Mouse (Mus musculus) MEL-GATA-1-ER (cell line): ENCODE results near the gene Ttc24.

Source experiments
- DNase-seq: peaks from one replicate; pipeline ENCODE4 v3.0.0-alpha.2; 2012; ENCODE audit warnings: low read depth; ENCODE audit errors: extremely low read depth

Gene Ttc24

GRCm38 (mm10) chr3:88022322-88023191, 55.5 kb downstream of the Ttc24 start:
- DNase-seq = no peak
